Mouse (Mus musculus) E14TG2a.4 (cell line): ENCODE measurements at regions not wholly inside any gene's neighbourhood (a gene's known extent, or its start where the extent isn't known, plus 50 kb on each side); places are given as distances from the start of the nearest gene placed in this dataset.

Experiments used
- H3K27me3 ChIP-seq: 2 replicates; pipeline ENCODE4 v1.6.1; 2014; ENCODE audit warnings: low read length, control low read depth; ENCODE audit not compliant: insufficient read depth
- H3K36me3 ChIP-seq: 2 replicates; pipeline ENCODE4 v1.6.1; 2014; ENCODE audit warnings: low read length, control low read depth; ENCODE audit not compliant: insufficient read depth
- H3K4me1 ChIP-seq: replicated peaks from 2 replicates; pipeline ENCODE4 v1.6.1; 2014; ENCODE audit warnings: low read depth, low read length, control low read depth
- H3K4me3 ChIP-seq: replicated peaks from 2 replicates; pipeline ENCODE4 v1.5.1; 2014; ENCODE audit warnings: mild to moderate bottlenecking, low read length
- H3K9me3 ChIP-seq: 2 replicates; pipeline ENCODE4 v1.6.1; 2014; ENCODE audit warnings: low read length, control low read depth
- CTCF ChIP-seq: conservative IDR thresholded peaks from 2 replicates; pipeline ENCODE4 v1.5.1; 2014; ENCODE audit warnings: low read length
- NANOG ChIP-seq: IDR thresholded peaks from 2 replicates; pipeline ENCODE4 v1.6.1; 2014; ENCODE audit warnings: borderline replicate concordance, low read length, mixed read lengths
- POU5F1 ChIP-seq: IDR thresholded peaks from 2 replicates; pipeline ENCODE4 v1.6.1; 2014; ENCODE audit warnings: low read length, borderline replicate concordance

DNA sequence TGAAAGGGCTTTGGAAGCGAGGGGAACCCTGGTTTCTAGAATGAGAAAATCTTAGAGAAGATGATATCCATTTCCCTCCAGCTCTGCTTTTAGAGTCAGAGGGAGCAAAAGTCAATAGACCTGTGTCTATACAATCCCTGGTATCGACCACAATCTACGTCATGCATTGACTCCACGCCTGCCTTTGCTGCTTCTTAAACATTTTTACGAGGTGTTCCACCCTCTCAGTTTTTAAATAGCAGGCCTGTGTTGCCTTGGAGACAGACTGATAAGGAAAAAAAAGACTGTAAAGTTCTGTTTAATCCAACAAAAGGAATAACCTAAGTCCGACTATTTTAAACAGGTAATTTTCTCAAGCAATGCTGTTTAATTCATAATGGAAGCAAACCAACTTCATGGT is 408.0 kb downstream of the Plk2 start:
- Histone ChIP-seq H3K27me3 (no peaks in the 10 kb centered on the region), H3K36me3 (no peaks in the 10 kb centered on the region), H3K4me3 (no peak overlapping the region), H3K9me3 (no peaks in the 10 kb centered on the region), H3K4me1 (no peaks in the 10 kb centered on the region)
- TF ChIP-seq POU5F1 (no peak), CTCF (no peak), NANOG (no peak)

DNA sequence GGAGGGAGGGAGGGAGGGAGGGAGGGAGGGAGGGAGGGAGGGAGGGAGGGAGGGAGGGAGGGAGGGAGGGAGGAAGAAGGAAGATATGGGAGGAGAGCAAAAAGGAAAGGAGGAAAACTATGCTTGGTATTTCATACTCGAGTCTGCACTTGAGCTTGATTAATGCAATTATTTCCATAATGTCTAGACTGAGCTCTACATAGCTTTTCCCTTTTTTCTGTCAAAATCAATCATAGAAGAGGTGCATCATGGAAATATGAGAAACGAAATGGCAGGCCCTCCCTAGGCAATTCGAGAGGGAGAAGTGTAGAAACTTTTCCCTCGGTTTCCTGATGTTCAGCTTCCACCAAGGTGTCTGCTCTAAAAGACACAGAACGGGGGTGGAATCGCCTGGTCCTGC is 417.6 kb downstream of the Plk2 start:
- H3K36me3 ChIP-seq: no peaks in the 10 kb centered on the region
- TF ChIP-seq POU5F1 (no peak), CTCF (no peak), NANOG (no peak)

DNA sequence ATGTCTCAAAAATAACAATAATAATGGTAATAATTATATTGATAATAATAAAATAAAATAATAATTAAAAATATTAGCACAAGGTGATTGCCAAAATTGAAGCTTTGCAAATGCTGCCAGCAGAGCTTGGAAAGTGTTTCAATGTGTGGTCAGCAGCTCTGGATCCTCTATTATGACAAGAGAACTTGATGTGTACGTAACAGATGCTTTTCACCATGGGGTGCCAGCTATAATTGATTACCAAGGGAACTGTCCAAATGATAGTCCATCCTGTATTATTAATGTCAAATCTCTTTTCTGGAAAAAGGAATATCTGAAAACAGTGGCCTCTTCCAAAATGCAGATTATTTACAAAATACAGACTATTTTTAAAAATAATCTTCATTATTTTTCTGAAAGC is 419.2 kb downstream of the Plk2 start:
- TF ChIP-seq NANOG (no peak), POU5F1 (no peak), CTCF (no peak)

More for the DNA sequence above, 417.6 kb downstream of the Plk2 start:
- Histone ChIP-seq H3K27me3 (no peaks in the 10 kb centered on the region), H3K9me3 (no peaks in the 10 kb centered on the region), H3K4me3 (no peak overlapping the region), H3K4me1 (no peaks in the 10 kb centered on the region)

DNA sequence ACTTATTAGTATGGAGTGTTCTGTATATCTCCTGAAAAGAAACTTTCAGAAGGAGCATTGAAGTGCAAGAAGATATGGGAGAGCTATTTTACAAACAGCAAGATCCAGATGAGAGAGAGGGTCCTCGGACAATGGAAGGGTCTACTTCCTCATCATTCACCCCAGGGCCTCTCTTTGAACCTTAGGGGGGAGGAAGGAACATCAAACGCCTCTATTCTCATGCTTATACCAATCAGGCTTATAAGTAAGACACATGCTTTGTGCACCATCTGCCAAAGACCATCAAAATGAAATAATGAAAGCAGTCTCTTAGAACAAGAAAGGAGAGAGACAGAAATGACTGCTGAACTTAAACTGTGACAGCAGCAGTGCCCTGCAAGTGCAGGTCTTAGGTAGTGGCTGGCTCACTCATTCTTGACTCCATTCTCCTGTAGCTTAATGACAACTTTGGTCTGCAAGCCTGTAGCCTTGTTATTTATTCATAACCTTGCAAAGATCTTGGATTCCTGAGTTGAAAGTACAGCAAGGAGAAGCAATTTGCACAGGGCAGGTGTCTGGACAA is 424.5 kb downstream of the Plk2 start:
- TF ChIP-seq NANOG (no peak), CTCF (no peak), POU5F1 (no peak)
- Histone ChIP-seq H3K9me3 (no peaks in the 10 kb centered on the region), H3K36me3 (no peaks in the 10 kb centered on the region), H3K27me3 (no peaks in the 10 kb centered on the region), H3K4me3 (no peak overlapping the region), H3K4me1 (no peaks in the 10 kb centered on the region)

More for the DNA sequence above, 419.2 kb downstream of the Plk2 start:
- no peaks in the 10 kb centered on the region for H3K4me1 ChIP-seq
- H3K4me3 ChIP-seq: no peak overlapping the region
- H3K27me3 ChIP-seq: no peaks in the 10 kb centered on the region
- H3K9me3 ChIP-seq: no peaks in the 10 kb centered on the region
- H3K36me3 ChIP-seq: no peaks in the 10 kb centered on the region

DNA sequence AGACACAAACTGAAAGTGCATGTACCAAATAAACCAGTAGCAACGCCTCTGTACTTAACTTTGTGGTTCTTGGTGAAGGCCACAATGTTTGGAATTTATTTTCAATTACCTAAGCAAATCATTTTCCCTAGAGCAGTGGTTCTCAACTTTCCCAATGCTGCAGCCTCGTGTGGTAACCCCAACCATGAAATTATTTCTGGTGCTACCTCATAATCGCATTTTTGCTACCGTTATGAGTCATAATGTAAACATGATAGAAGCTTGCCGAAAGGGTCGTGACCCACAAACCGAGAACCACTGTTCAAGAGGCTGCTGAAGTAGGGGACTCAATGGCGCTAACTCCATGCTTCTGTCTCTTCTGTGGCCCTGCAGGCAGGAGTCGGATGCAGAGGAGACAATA is 429.9 kb upstream of the Actbl2 start:
- Histone ChIP-seq H3K27me3 (no peaks in the 10 kb centered on the region), H3K9me3 (no peaks in the 10 kb centered on the region), H3K36me3 (no peaks in the 10 kb centered on the region), H3K4me3 (no peak overlapping the region), H3K4me1 (no peaks in the 10 kb centered on the region)
- TF ChIP-seq POU5F1: no peak
- TF ChIP-seq CTCF: no peak
- no peak for TF ChIP-seq NANOG

DNA sequence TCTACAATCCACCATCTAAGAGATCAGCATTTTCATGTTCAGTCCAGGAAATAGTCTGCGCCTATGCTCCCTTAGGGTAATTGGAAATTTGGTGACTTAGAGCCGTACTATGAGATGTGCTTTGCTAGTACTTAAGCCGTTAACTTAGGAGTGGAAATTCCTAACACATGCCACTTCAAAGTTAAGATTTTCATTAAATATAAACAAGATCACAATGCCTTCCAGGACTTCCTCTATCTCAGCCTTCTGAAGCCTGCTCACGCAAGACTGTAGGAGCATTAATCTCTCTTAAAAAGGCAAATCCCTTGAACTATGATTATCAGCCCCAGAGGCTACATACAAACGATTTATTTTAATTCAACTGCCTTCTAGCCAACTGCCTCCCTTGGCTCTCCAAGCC is 422.4 kb upstream of the Actbl2 start:
- Histone ChIP-seq H3K4me3 (no peak overlapping the region), H3K27me3 (no peaks in the 10 kb centered on the region), H3K4me1 (no peaks in the 10 kb centered on the region), H3K9me3 (no peaks in the 10 kb centered on the region), H3K36me3 (no peaks in the 10 kb centered on the region)
- TF ChIP-seq CTCF: no peak
- TF ChIP-seq POU5F1: no peak
- no peak for TF ChIP-seq NANOG

DNA sequence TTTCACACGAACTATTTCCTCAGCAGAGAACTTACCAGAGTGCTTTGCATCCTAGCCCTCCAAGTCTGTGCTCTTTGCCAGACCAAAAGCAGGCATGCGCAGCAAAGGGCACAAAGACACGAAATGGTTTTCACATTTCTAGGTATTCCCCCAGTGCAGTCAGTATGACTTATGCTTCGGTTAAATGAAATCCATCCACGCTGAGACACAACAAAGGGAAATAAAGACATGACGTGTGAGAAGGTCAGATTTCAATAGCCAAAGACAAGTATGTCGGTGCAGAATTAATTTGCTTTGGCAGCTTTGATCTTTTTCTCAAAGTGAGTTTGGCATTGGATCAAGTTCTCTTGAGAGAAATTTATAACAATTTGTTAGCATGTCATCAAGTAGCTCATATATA is 417.9 kb upstream of the Actbl2 start:
- TF ChIP-seq CTCF: no peak
- no peak for TF ChIP-seq NANOG
- no peak for TF ChIP-seq POU5F1
- no peaks in the 10 kb centered on the region for H3K36me3 ChIP-seq
- no peaks in the 10 kb centered on the region for H3K27me3 ChIP-seq
- no peaks in the 10 kb centered on the region for H3K4me1 ChIP-seq
- no peak overlapping the region for H3K4me3 ChIP-seq
- no peaks in the 10 kb centered on the region for H3K9me3 ChIP-seq

DNA sequence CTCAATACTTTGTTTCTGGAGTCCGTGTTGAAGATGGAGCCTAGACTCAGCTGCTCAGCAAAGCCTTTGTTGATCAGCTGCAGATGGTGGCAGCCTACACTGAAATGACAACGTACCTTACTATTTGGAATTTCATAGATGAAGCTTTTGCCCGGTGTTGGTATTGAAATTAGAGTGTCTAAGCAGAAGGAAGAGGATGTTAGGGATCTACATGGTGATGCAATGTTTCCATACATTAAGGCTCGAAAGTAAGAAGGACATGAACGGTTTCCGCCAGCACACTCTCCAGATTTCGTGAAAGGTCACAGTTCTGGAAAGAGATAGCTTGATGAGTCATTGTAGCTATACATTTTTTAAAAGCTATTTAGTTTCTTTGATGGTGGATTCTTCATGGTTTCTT is 412.9 kb upstream of the Actbl2 start:
- Histone ChIP-seq H3K4me1 (no peaks in the 10 kb centered on the region), H3K36me3 (no peaks in the 10 kb centered on the region), H3K4me3 (no peak overlapping the region), H3K27me3 (no peaks in the 10 kb centered on the region), H3K9me3 (peaks cover 9% of the 10 kb centered on the region; the same call in 1 of the 2 replicates)
- TF ChIP-seq POU5F1 (no peak), CTCF (no peak), NANOG (no peak)

DNA sequence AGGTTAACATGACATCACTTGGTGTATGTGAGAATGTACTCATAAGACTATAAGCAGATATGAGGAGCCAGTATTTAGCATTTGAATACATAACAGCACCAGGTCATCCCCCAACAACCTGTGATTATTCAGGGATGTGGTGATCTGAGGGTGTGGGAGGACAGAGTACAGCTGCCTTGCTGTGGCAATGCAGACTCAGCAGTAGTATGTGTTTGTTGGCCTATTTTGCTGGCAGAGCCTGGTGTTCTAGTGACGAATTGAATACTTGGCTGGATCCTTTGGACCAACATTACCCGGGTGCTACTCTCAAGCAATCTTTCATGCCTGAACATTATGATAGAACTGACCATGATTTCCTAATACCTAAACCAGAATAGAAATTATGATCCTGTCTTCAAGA is 409.1 kb upstream of the Actbl2 start:
- Histone ChIP-seq H3K4me1 (no peaks in the 10 kb centered on the region), H3K36me3 (no peaks in the 10 kb centered on the region), H3K4me3 (no peak overlapping the region), H3K9me3 (peaks cover 9% of the 10 kb centered on the region; the same call in 1 of the 2 replicates), H3K27me3 (no peaks in the 10 kb centered on the region)
- TF ChIP-seq POU5F1: no peak
- TF ChIP-seq NANOG: no peak
- TF ChIP-seq CTCF: no peak
